Mouse (Mus musculus): Measurements from ENCODE around the gene Olfr963. TPM values are rescaled to one million over a fixed set of nuclear protein-coding genes. Genes with fewer than 3 reads are reported as not detected.

The Olfr963 gene
- not detected in 2 replicates for polyA plus RNA-seq (2016; fragmentation: Nextera tagmentation; extraction: Ambion mirVana)

DNA sequence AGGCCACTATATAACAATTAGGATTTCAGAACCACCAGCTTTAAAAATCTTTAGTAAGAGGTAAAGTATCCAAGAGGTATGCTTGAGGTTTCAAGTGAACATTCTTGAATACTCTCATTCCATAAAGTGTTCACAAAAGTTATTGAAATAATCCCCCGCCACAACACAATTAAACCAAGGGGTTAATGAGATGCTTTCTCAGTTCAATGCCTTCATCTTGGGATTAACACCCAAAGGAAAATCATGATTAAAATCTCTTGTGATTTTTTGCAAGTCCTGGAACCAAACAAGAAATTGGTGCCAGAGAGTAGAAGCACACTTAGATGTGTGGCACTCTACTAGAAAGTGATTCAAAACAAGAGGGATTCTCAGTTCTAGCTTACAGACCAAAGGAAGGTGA lies at the start of gene Olfr963:
Olfr963 (plus strand) TSS at position 301 of the 400 bp plus-strand sequence.
- H3K9ac ChIP-seq (replicated peaks) = no peak within 1 kb of the TSS
- no peaks in the 10 kb centered on the region for H3K4me1 ChIP-seq
- H3K4me2 ChIP-seq (replicated peaks) = no peak within 1 kb of the TSS
- no peaks in the 10 kb centered on the region for H3K27me3 ChIP-seq
- H3K36me3 ChIP-seq = no peaks in the 10 kb centered on the region
- no peak within 1 kb of the TSS for H3K4me3 ChIP-seq
- no peak within 1 kb of the TSS for H3K27ac ChIP-seq (replicated peaks)
- 88% methylated on average over 1 of the region's 1 CpGs for WGBS
- no peak for ATAC-seq (ENCODE audit: low FRiP score, low read depth)
- H3K9me3 ChIP-seq = no peaks in the 10 kb centered on the region

GRCm38 (mm10) chr9:39621073-39621472 lies 45.9 kb upstream of the Olfr963 start, which contains the start of gene Olfr960:
TSS of gene Olfr960 (plus strand) at chr9:39621373.
- 56% methylated on average over 1 of the region's 1 CpGs for WGBS
- no peak within 1 kb of the TSS for H3K27ac ChIP-seq (replicated peaks)

DNA sequence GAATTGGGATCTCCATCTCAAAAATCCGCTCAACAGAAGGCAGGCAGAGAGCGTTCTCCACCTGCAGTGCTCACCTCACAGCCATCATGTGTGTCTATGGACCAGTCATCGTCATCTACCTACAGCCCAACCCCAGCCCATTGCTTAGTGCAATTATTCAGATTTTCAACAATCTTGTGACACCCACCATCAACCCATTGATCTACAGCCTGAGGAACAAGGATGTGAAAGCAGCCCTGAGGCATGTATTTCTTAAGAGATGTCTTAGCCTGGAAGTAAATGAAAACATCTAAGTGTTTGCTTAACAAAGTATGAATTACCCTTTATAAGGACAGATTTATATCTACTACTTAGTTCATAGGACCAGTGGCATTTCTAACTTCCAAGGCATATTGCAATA lies 43.2 kb upstream of the Olfr963 start:
- no peak overlapping the region for H3K9ac ChIP-seq (replicated peaks)
- no peak for ATAC-seq (ENCODE audit: low FRiP score, low read depth)
- no peak overlapping the region for H3K4me3 ChIP-seq
- WGBS = 92% methylated on average over 3 of the region's 3 CpGs
- no peak overlapping the region for H3K4me2 ChIP-seq (replicated peaks)
- no peaks in the 10 kb centered on the region for H3K9me3 ChIP-seq
- no peaks in the 10 kb centered on the region for H3K36me3 ChIP-seq
- no peaks in the 10 kb centered on the region for H3K4me1 ChIP-seq
- no peaks in the 10 kb centered on the region for H3K27me3 ChIP-seq
- no peak overlapping the region for H3K27ac ChIP-seq (replicated peaks)

More at GRCm38 (mm10) chr9:39621073-39621472, 45.9 kb upstream of the Olfr963 start, which contains the start of gene Olfr960:
- H3K36me3 ChIP-seq = no peaks in the 10 kb centered on the region
- ATAC-seq (ENCODE audit: low FRiP score, low read depth) = no peak
- no peaks in the 10 kb centered on the region for H3K4me1 ChIP-seq
- H3K4me2 ChIP-seq (replicated peaks) = no peak within 1 kb of the TSS
- no peak within 1 kb of the TSS for H3K4me3 ChIP-seq
- no peaks in the 10 kb centered on the region for H3K9me3 ChIP-seq
- H3K27me3 ChIP-seq = no peaks in the 10 kb centered on the region
- H3K9ac ChIP-seq (replicated peaks) = no peak within 1 kb of the TSS

DNA sequence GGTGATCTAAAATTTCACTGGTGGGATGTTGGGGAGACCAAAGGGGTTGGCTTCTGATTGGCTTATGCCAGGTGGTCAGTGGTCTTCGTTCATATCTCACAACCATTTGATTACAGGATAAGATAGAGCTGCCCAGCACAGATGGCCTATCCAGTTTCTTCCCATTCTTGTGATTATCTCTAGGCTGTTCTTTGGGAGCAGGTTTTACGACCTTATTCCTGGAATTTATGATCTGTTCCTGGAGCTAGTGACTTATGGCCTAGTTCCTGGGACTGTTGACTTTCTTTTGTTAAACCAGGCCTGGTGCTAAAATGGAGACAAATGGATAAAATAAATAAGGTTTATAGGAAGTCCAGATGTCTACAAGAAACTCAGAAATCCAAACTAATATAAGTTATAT lies 42.3 kb upstream of the Olfr963 start:
- H3K4me3 ChIP-seq = no peak overlapping the region
- no peaks in the 10 kb centered on the region for H3K36me3 ChIP-seq
- no peaks in the 10 kb centered on the region for H3K9me3 ChIP-seq
- H3K4me1 ChIP-seq = no peaks in the 10 kb centered on the region
- H3K9ac ChIP-seq (replicated peaks) = no peak overlapping the region
- WGBS = 86% methylated on average over 2 of the region's 2 CpGs
- no peak overlapping the region for H3K27ac ChIP-seq (replicated peaks)
- no peaks in the 10 kb centered on the region for H3K27me3 ChIP-seq
- H3K4me2 ChIP-seq (replicated peaks) = no peak overlapping the region
- no peak for ATAC-seq (ENCODE audit: low FRiP score, low read depth)

- no peak overlapping the region for H3K27ac ChIP-seq (replicated peaks)
- no peaks in the 10 kb centered on the region for H3K4me1 ChIP-seq
- no peaks in the 10 kb centered on the region for H3K27me3 ChIP-seq
- H3K36me3 ChIP-seq = no peaks in the 10 kb centered on the region
- no peak overlapping the region for H3K4me2 ChIP-seq (replicated peaks)
- WGBS = 86% methylated on average over 2 of the region's 2 CpGs
- H3K9ac ChIP-seq (replicated peaks) = no peak overlapping the region
- no peaks in the 10 kb centered on the region for H3K9me3 ChIP-seq
- no peak overlapping the region for H3K4me3 ChIP-seq
- ATAC-seq (ENCODE audit: low FRiP score, low read depth) = no peak
Measured at GRCm38 (mm10) chr9:39629069-39629468, 37.9 kb upstream of the Olfr963 start.

DNA sequence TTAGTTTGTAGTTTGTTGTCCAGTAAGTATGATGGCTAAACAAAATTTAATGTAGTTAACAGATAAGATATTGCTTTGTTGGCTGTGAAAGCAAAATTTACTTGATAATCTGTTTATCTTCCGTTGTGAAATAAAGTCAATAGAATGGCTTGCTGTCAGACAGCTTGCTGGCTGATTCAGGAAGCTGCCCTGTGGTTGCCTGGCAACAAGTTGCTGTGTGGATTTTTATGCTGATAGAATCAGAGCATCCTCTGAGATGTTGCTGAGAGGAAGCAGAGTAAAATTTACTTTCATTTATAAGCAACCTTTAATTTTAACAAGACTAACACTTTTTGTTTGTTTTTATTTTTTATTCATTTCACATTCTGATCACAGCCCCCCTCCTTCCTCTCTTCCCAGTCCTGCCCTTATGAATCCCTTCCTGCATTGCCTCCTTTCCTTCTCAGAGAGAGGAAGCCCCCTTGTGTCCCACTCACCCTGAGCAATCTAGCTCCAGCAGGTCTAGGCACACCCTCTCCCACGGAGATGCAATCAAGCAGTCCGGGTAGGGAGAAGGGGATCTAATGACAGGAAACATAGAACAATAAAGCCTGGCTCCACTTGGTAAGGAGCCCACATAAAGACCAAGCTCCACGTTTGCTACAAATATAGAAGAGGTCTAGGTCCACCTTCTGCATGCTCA lies 33.0 kb upstream of the Olfr963 start:
- H3K27ac ChIP-seq (replicated peaks) = no peak overlapping the region
- WGBS = 40% methylated on average over 4 of the region's 4 CpGs
- no peaks in the 10 kb centered on the region for H3K27me3 ChIP-seq
- no peaks in the 10 kb centered on the region for H3K36me3 ChIP-seq
- H3K4me2 ChIP-seq (replicated peaks) = no peak overlapping the region
- H3K9me3 ChIP-seq = no peaks in the 10 kb centered on the region
- no peak overlapping the region for H3K9ac ChIP-seq (replicated peaks)
- 0 out of 2 replicates have a peak, but pooled peaks have one; percentile 47 for ATAC-seq (ENCODE audit: low FRiP score, low read depth)
- no peaks in the 10 kb centered on the region for H3K4me1 ChIP-seq
- no peak overlapping the region for H3K4me3 ChIP-seq

- no peaks in the 10 kb centered on the region for H3K9me3 ChIP-seq
- no peak within 1 kb of the TSS for H3K9ac ChIP-seq (replicated peaks)
- H3K4me2 ChIP-seq (replicated peaks) = no peak within 1 kb of the TSS
- no peaks in the 10 kb centered on the region for H3K4me1 ChIP-seq
- no peak within 1 kb of the TSS for H3K4me3 ChIP-seq
- no peak for ATAC-seq (ENCODE audit: low FRiP score, low read depth)
- no peak within 1 kb of the TSS for H3K27ac ChIP-seq (replicated peaks)
- no peaks in the 10 kb centered on the region for H3K27me3 ChIP-seq
- H3K36me3 ChIP-seq = no peaks in the 10 kb centered on the region
Measured at GRCm38 (mm10) chr9:39644785-39645184, 22.2 kb upstream of the Olfr963 start, which contains the start of gene Olfr961. TSS of gene Olfr961 (plus strand) at chr9:39645085.

GRCm38 (mm10) chr9:39647382-39647781 lies 19.6 kb upstream of the Olfr963 start:
- no peaks in the 10 kb centered on the region for H3K36me3 ChIP-seq
- H3K9ac ChIP-seq (replicated peaks) = no peak overlapping the region
- H3K4me2 ChIP-seq (replicated peaks) = no peak overlapping the region
- H3K27ac ChIP-seq (replicated peaks) = no peak overlapping the region
- no peaks in the 10 kb centered on the region for H3K4me1 ChIP-seq
- no peaks in the 10 kb centered on the region for H3K9me3 ChIP-seq
- WGBS = 85% methylated on average over 4 of the region's 4 CpGs
- H3K27me3 ChIP-seq = no peaks in the 10 kb centered on the region
- H3K4me3 ChIP-seq = no peak overlapping the region
- no peak for ATAC-seq (ENCODE audit: low FRiP score, low read depth)

- 66% methylated on average over 6 of the region's 6 CpGs for WGBS
- no peaks in the 10 kb centered on the region for H3K36me3 ChIP-seq
- H3K4me3 ChIP-seq = no peak overlapping the region
- no peak overlapping the region for H3K4me2 ChIP-seq (replicated peaks)
- H3K27me3 ChIP-seq = no peaks in the 10 kb centered on the region
- H3K4me1 ChIP-seq = no peaks in the 10 kb centered on the region
- no peak for ATAC-seq (ENCODE audit: low FRiP score, low read depth)
- H3K9ac ChIP-seq (replicated peaks) = no peak overlapping the region
- H3K27ac ChIP-seq (replicated peaks) = no peak overlapping the region
- no peaks in the 10 kb centered on the region for H3K9me3 ChIP-seq
Measured at GRCm38 (mm10) chr9:39654756-39655396, 12.1 kb upstream of the Olfr963 start.

GRCm38 (mm10) chr9:39669723-39670122 lies 2.7 kb downstream of the Olfr963 start:
- Histone ChIP-seq H3K36me3 (no peaks in the 10 kb centered on the region), H3K4me1 (no peaks in the 10 kb centered on the region), H3K4me2 (replicated peaks) (no peak overlapping the region), H3K9me3 (no peaks in the 10 kb centered on the region), H3K4me3 (no peak overlapping the region), H3K27me3 (no peaks in the 10 kb centered on the region), H3K27ac (replicated peaks) (no peak overlapping the region), H3K9ac (replicated peaks) (no peak overlapping the region)
- 84% methylated on average over 2 of the region's 2 CpGs for WGBS
- no peak for ATAC-seq (ENCODE audit: low FRiP score, low read depth)

GRCm38 (mm10) chr9:39674820-39675219 lies 7.8 kb downstream of the Olfr963 start:
- ATAC-seq (ENCODE audit: low FRiP score, low read depth) = no peak
- 97% methylated on average over 2 of the region's 2 CpGs for WGBS
- no peaks in the 10 kb centered on the region for H3K27me3 ChIP-seq

DNA sequence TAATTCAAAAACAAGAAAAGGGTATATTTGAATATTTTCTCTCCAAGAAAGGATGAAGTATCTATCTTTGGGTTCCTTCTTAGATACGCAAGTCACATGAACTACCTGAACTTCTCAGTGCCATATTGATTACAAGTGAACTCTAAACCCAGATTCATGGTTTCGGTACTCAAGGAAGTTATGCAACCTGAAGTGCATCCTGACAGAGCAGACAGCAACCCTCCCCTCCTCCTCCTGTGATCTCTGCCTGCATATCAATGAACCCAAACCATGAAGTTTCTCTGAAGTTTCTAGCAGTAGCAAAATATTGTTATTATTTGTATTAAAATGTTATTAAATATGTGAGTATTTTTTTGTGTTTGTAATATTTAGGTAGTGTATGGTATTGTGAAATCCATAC lies 11.6 kb downstream of the Olfr963 start:
- H3K36me3 ChIP-seq = no peaks in the 10 kb centered on the region

More at GRCm38 (mm10) chr9:39674820-39675219, 7.8 kb downstream of the Olfr963 start:
- H3K9me3 ChIP-seq = no peaks in the 10 kb centered on the region
- no peaks in the 10 kb centered on the region for H3K36me3 ChIP-seq
- H3K4me3 ChIP-seq = no peak overlapping the region
- H3K9ac ChIP-seq (replicated peaks) = no peak overlapping the region
- no peaks in the 10 kb centered on the region for H3K4me1 ChIP-seq
- H3K27ac ChIP-seq (replicated peaks) = no peak overlapping the region
- no peak overlapping the region for H3K4me2 ChIP-seq (replicated peaks)

More for the DNA sequence above, 11.6 kb downstream of the Olfr963 start:
- no peak for ATAC-seq (ENCODE audit: low FRiP score, low read depth)
- Histone ChIP-seq H3K4me2 (replicated peaks) (no peak overlapping the region), H3K4me1 (no peaks in the 10 kb centered on the region), H3K9ac (replicated peaks) (no peak overlapping the region), H3K27ac (replicated peaks) (no peak overlapping the region), H3K4me3 (no peak overlapping the region), H3K27me3 (no peaks in the 10 kb centered on the region), H3K9me3 (no peaks in the 10 kb centered on the region)
- 95% methylated on average over 2 of the region's 2 CpGs for WGBS
